Mouse (Mus musculus): ENCODE data around the gene Cd40. TPM values are rescaled to one million over a fixed set of nuclear protein-coding genes. Genes with fewer than 3 reads are reported as not detected.

Gene Cd40
- total RNA-seq (2023) = 11.4 TPM

GRCm38 (mm10) chr2:165054888-165055852, at the start of gene Cd40:
Cd40 (plus strand) TSS chr2:165055627.

GRCm38 (mm10) chr2:165034131-165035057, 21.0 kb upstream of the Cd40 start, which contains the start of gene Ncoa5:
Ncoa5 (minus strand) TSS chr2:165034867.

GRCm38 (mm10) chr2:165090650-165091049, 35.2 kb downstream of the Cd40 start, which contains the start of gene 1700025C18Rik:
1700025C18Rik (minus strand) TSS chr2:165090750.

Other genes with a start within 250 kb of the Cd40 start
- 7.7 TPM for gene Zswim1, start 232.9 kb upstream of the Cd40 start, total RNA-seq (2023)
- gene Spata25, start 227.1 kb upstream of the Cd40 start, total RNA-seq (2023) = not detected
- gene Ctsa, start 222.8 kb upstream of the Cd40 start, total RNA-seq (2023) = 133 TPM
- gene Neurl2, start 222.2 kb upstream of the Cd40 start, total RNA-seq (2023) = 1.7 TPM
- 5.5 TPM for gene Pltp, start 197.9 kb upstream of the Cd40 start, total RNA-seq (2023)
- gene Pcif1, start 176.3 kb upstream of the Cd40 start, total RNA-seq (2023) = 117 TPM
- gene Zfp335, start 143.9 kb upstream of the Cd40 start, total RNA-seq (2023) = 54.1 TPM
- 1.3 TPM for gene Mmp9, start 114.8 kb upstream of the Cd40 start, total RNA-seq (2023)
- gene Slc12a5, start 94.8 kb upstream of the Cd40 start, total RNA-seq (2023) = 0.46 TPM
- gene Ncoa5, start 20.8 kb upstream of the Cd40 start, total RNA-seq (2023) = 44.8 TPM
- gene 1700025C18Rik, start 35.1 kb downstream of the Cd40 start, total RNA-seq (2023) = not detected
- gene Cdh22, start 179.2 kb downstream of the Cd40 start, total RNA-seq (2023) = not detected
- 31.0 TPM for gene Slc35c2, start 232.2 kb downstream of the Cd40 start, total RNA-seq (2023)

All from CD8-positive naive resting alpha-beta T cell, adult 57 days (primary cell).